Mouse (Mus musculus): Measurements from ENCODE around the gene Rcan2.

DNA sequence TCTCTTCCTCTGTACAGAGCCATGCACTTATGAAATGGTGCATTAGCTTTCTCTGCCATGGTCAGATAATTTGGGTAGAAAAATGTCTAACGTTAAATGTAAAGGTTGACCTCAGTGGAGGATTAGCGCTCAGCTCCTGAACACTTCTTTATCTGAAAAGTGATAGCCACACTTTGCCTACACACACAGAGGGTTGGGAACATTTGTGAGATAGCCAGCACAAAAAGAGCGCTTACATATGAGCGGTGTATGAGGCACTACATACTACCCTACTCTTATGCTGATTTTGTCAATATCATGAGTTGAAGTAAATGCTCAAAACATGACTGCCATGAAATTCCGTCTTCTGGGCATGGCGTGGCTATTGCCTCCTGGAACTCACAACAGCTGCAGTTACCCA is 196.9 kb downstream of the Rcan2 start:
- TF ChIP-seq CTCF (IDR thresholded peaks at IDR 0.05; ENCODE audit: low read depth): no peak
- TF ChIP-seq EP300 (IDR thresholded peaks at IDR 0.05; ENCODE audit: low read depth): no peak
